Comparison of ENCODE assay signal across 16 mouse cellular contexts in genomic region chr7:28902180-28902579, GRCm38 (mm10). TPM values are rescaled to one million over a fixed set of nuclear protein-coding genes. Genes with fewer than 3 reads are reported as not detected.
DNase-seq lines count a peak whose midpoint lies in the region; ATAC-seq and TF ChIP-seq lines count a peak whose summit lies in the region.
"Had no signal": no experiment of that assay in that cellular context is flagged by ENCODE, and none has a peak within 500 bp of the region (broad histone marks: within the 10 kb centered on the region; RNA-seq: fewer than 3 reads in every experiment).

No protein-coding gene starts in this region.

- peaks cover 34% of the 10 kb centered on the region for H3K4me1 ChIP-seq in cerebellum, adult 2 months (ENCODE audit: control insufficient read depth, insufficient read depth, low read length)
- peaks cover 36% of the 10 kb centered on the region for H3K4me1 ChIP-seq in heart, embryonic 15.5 days (replicated peaks)
- peaks cover 39% of the 10 kb centered on the region for H3K4me1 ChIP-seq in limb, embryonic 13.5 days
- H3K4me1 ChIP-seq: kidney, embryonic 15.5 days; stomach, embryonic 15.5 days had no signal

- H3K4me3 ChIP-seq in cerebellum, adult 2 months (replicated peaks; ENCODE audit: insufficient read depth, low read depth, low read length): no peak overlapping the region
- H3K4me3 ChIP-seq in heart, embryonic 15.5 days: no peak overlapping the region
- no peak overlapping the region for H3K4me3 ChIP-seq in limb, embryonic 13.5 days
- H3K4me3 ChIP-seq: kidney, embryonic 15.5 days; stomach, embryonic 15.5 days had no signal

- no peak for ATAC-seq in heart, embryonic 15.5 days (replicated peaks; ENCODE audit: insufficient number of reproducible peaks, insufficient read depth, low FRiP score, low read depth)
- ATAC-seq in limb, embryonic 13.5 days (ENCODE audit: low FRiP score, low read depth): no peak
- no peak for ATAC-seq in inflammation-experienced regulatory T-cells, adult 6 months
- ATAC-seq: liver, postnatal 0 days had no signal

- 65% methylated on average over 6 of the region's 6 CpGs for WGBS in cerebellum, adult 2 months
- 80% methylated on average over 6 of the region's 6 CpGs for WGBS in heart, embryonic 15.5 days
- 87% methylated on average over 6 of the region's 6 CpGs for WGBS in limb, embryonic 13.5 days

- H3K4me2 ChIP-seq in heart, embryonic 15.5 days: no peak overlapping the region
- no peak overlapping the region for H3K4me2 ChIP-seq in limb, embryonic 13.5 days (replicated peaks)
- H3K4me2 ChIP-seq: kidney, embryonic 15.5 days; stomach, embryonic 15.5 days had no signal

- TF ChIP-seq CTCF in cerebellum, adult 2 months (IDR thresholded peaks at IDR 0.05; ENCODE audit: borderline replicate concordance, insufficient read depth, low read depth, low read length): no peak

- H3K27me3 ChIP-seq in cerebellum, adult 2 months (ENCODE audit: control insufficient read depth, insufficient read depth, low read length): no peaks in the 10 kb centered on the region
- H3K27me3 ChIP-seq in heart, embryonic 15.5 days: no peaks in the 10 kb centered on the region
- H3K27me3 ChIP-seq in limb, embryonic 13.5 days: no peaks in the 10 kb centered on the region
- H3K27me3 ChIP-seq: kidney, embryonic 15.5 days; stomach, embryonic 15.5 days had no signal

- TF ChIP-seq POLR2A in cerebellum, adult 2 months (IDR thresholded peaks at IDR 0.05; ENCODE audit: borderline replicate concordance, insufficient read depth, low read length): no peak

- peak overlapping the region; percentile 16; the same call in 1 of the 2 replicates for H3K9ac ChIP-seq in heart, embryonic 15.5 days
- H3K9ac ChIP-seq in limb, embryonic 13.5 days: no peak overlapping the region
- H3K9ac ChIP-seq: kidney, embryonic 15.5 days; liver, postnatal 0 days; stomach, embryonic 15.5 days had no signal

- DNase-seq in cerebellum, adult 2 months: no peak
- no peak for DNase-seq in cerebellum, postnatal 4 days (ENCODE audit: low spot score in 2 of 2)
- DNase-seq in heart, postnatal 4 days: no peak
- DNase-seq in adrenal gland, postnatal 10 days: peak; percentile 63
- DNase-seq in lung, postnatal 36 days: no peak
- DNase-seq: cerebellum, adult 11 months; liver, postnatal 0 days; midbrain, embryonic 14.5 days; thymus, postnatal 36 days had no signal

- H3K9me3 ChIP-seq in heart, embryonic 15.5 days (replicated peaks): no peaks in the 10 kb centered on the region
- H3K9me3 ChIP-seq in limb, embryonic 13.5 days: no peaks in the 10 kb centered on the region
- H3K9me3 ChIP-seq: kidney, embryonic 15.5 days; stomach, embryonic 15.5 days had no signal

- H3K36me3 ChIP-seq in heart, embryonic 15.5 days: peaks cover 100% of the 10 kb centered on the region
- H3K36me3 ChIP-seq in limb, embryonic 13.5 days: peaks cover 100% of the 10 kb centered on the region

- peak overlapping the region; percentile 91 for H3K27ac ChIP-seq in cerebellum, adult 2 months (ENCODE audit: insufficient read depth, low read length)
- peak overlapping the region; percentile 77 for H3K27ac ChIP-seq in heart, embryonic 15.5 days
- H3K27ac ChIP-seq in limb, embryonic 13.5 days: peak overlapping the region; percentile 89
- H3K27ac ChIP-seq: kidney, embryonic 15.5 days; macrophage; stomach, embryonic 15.5 days had no signal

RNA-seq across cellular contexts. Expression of gene Capn12, which starts 21.0 kb away (rescaled TPM):
- 0.41 and 0.46 TPM in 2 replicates for polyA plus RNA-seq in cerebellum, adult 2 months (2012; rRNA removed)
- 0.33 and 0.42 TPM in 2 replicates for polyA plus RNA-seq in heart, embryonic 15.5 days (2015; fragmentation: Nextera tagmentation; extraction: Ambion mirVana)
- total RNA-seq in heart, postnatal 4 days (2021): under 1 TPM; 0.31 to 0.83 TPM
- under 1 TPM; 0.15 to 0.67 TPM for total RNA-seq in adrenal gland, postnatal 10 days (2021)
- polyA plus RNA-seq in limb, embryonic 13.5 days (2015; fragmentation: Nextera tagmentation; extraction: Ambion mirVana): 0.94 and 0.97 TPM in 2 replicates
- under 1 TPM in 1 of 3 experiments, not detected in 2; 0.15 TPM for polyA plus RNA-seq in inflammation-experienced regulatory T-cells, adult 6 months (2017; shearing (Covaris generic))

RNA-seq across cellular contexts. Expression of gene Lgals7, which starts 38.5 kb away (rescaled TPM):
- 0.16 TPM in 1 of 2 replicates, not detected in the other for polyA plus RNA-seq in cerebellum, adult 2 months (2012; rRNA removed)
- polyA plus RNA-seq in heart, embryonic 15.5 days (2015; fragmentation: Nextera tagmentation; extraction: Ambion mirVana): 1.7 and 2.7 TPM in 2 replicates
- 1 to 10 TPM; 1.4 to 4.4 TPM for total RNA-seq in heart, postnatal 4 days (2021)
- 1 to 10 TPM; 1.2 to 2.1 TPM for total RNA-seq in adrenal gland, postnatal 10 days (2021)
- 7.6 and 10.3 TPM in 2 replicates for polyA plus RNA-seq in limb, embryonic 13.5 days (2015; fragmentation: Nextera tagmentation; extraction: Ambion mirVana)
- polyA plus RNA-seq in inflammation-experienced regulatory T-cells, adult 6 months (2017; shearing (Covaris generic)): 1 to 10 TPM in 1 of 3 experiments, under 1 TPM in 1, not detected in 1; 0.46 to 5.6 TPM
- total RNA-seq: left cerebral cortex, postnatal 36 days had no signal
- polyA plus RNA-seq: macrophage had no signal

RNA-seq across cellular contexts. Expression of gene Actn4, which starts 60.0 kb away (rescaled TPM):
- polyA plus RNA-seq in cerebellum, adult 2 months (2012; rRNA removed): 129 and 135 TPM in 2 replicates
- 236 and 281 TPM in 2 replicates for polyA plus RNA-seq in heart, embryonic 15.5 days (2015; fragmentation: Nextera tagmentation; extraction: Ambion mirVana)
- total RNA-seq in heart, postnatal 4 days (2021): 100 to 1,000 TPM; 224 to 231 TPM
- total RNA-seq in adrenal gland, postnatal 10 days (2021): 100 to 1,000 TPM; 236 to 261 TPM
- 270 and 300 TPM in 2 replicates for polyA plus RNA-seq in limb, embryonic 13.5 days (2015; fragmentation: Nextera tagmentation; extraction: Ambion mirVana)
- 100 to 1,000 TPM in 1 of 3 experiments, 10 to 100 TPM in 2; 74.2 to 145 (median 93.4) TPM for polyA plus RNA-seq in inflammation-experienced regulatory T-cells, adult 6 months (2017; shearing (Covaris generic))
